Mouse (Mus musculus): ENCODE data around the gene Cpn1. TPM values are rescaled to one million over a fixed set of nuclear protein-coding genes. Genes with fewer than 3 reads are reported as not detected.

The Cpn1 gene
- polyA plus RNA-seq, 1 experiment from 2014 or later = 5.0 TPM

- Histone ChIP-seq H3K36me3 (ENCODE audit: insufficient read depth, low read length) (no peaks in the 10 kb centered on the region), H3K27me3 (replicated peaks; ENCODE audit: insufficient read depth, low read length) (no peaks in the 10 kb centered on the region), H3K9ac (replicated peaks; ENCODE audit: low read depth) (no peak overlapping the region), H3K4me3 (ENCODE audit: low read depth, low read length) (no peak overlapping the region), H3K4me2 (replicated peaks; ENCODE audit: low read depth, low read length) (no peak overlapping the region), H3K4me1 (ENCODE audit: insufficient read depth, low read depth, low read length) (no peaks in the 10 kb centered on the region), H3K9me3 (ENCODE audit: low read length) (no peaks in the 10 kb centered on the region), H3K27ac (ENCODE audit: low read length) (no peak overlapping the region)
- 48% methylated on average over 7 of the region's 7 CpGs for WGBS
- DNase-seq (ENCODE audit: low spot score) (no peak), ATAC-seq (peak; percentile 25)
- TF ChIP-seq CTCF (IDR thresholded peaks at IDR 0.05) (no peak), EP300 (IDR thresholded peaks at IDR 0.05) (no peak)
Measured at GRCm38 (mm10) chr19:43995427-43995826, 9.1 kb upstream of the Cpn1 start.

- DNase-seq (ENCODE audit: low spot score) = no peak
- Histone ChIP-seq H3K9me3 (ENCODE audit: low read length) (no peaks in the 10 kb centered on the region), H3K4me2 (replicated peaks; ENCODE audit: low read depth, low read length) (no peak overlapping the region), H3K27me3 (replicated peaks; ENCODE audit: insufficient read depth, low read length) (no peaks in the 10 kb centered on the region), H3K36me3 (ENCODE audit: insufficient read depth, low read length) (no peaks in the 10 kb centered on the region), H3K4me3 (ENCODE audit: low read depth, low read length) (no peak overlapping the region), H3K27ac (ENCODE audit: low read length) (no peak overlapping the region), H3K9ac (replicated peaks; ENCODE audit: low read depth) (no peak overlapping the region), H3K4me1 (ENCODE audit: insufficient read depth, low read depth, low read length) (no peaks in the 10 kb centered on the region)
- ATAC-seq = no peak
- WGBS = 60% methylated on average over 4 of the region's 4 CpGs
- TF ChIP-seq EP300 (IDR thresholded peaks at IDR 0.05) = no peak
- TF ChIP-seq CTCF (IDR thresholded peaks at IDR 0.05) = no peak
Measured at GRCm38 (mm10) chr19:43992464-43992863, 6.1 kb upstream of the Cpn1 start.

GRCm38 (mm10) chr19:43990362-43990761 is 4.0 kb upstream of the Cpn1 start:
- 87% methylated on average over 8 of the region's 8 CpGs for WGBS
- Histone ChIP-seq H3K9me3 (ENCODE audit: low read length) (no peaks in the 10 kb centered on the region), H3K4me1 (ENCODE audit: insufficient read depth, low read depth, low read length) (no peaks in the 10 kb centered on the region), H3K27me3 (replicated peaks; ENCODE audit: insufficient read depth, low read length) (no peaks in the 10 kb centered on the region), H3K4me3 (ENCODE audit: low read depth, low read length) (no peak overlapping the region), H3K4me2 (replicated peaks; ENCODE audit: low read depth, low read length) (no peak overlapping the region), H3K36me3 (ENCODE audit: insufficient read depth, low read length) (no peaks in the 10 kb centered on the region), H3K9ac (replicated peaks; ENCODE audit: low read depth) (no peak overlapping the region), H3K27ac (ENCODE audit: low read length) (no peak overlapping the region)
- ATAC-seq = no peak
- TF ChIP-seq EP300 (IDR thresholded peaks at IDR 0.05) = no peak
- TF ChIP-seq CTCF (IDR thresholded peaks at IDR 0.05) = no peak
- DNase-seq (ENCODE audit: low spot score) = no peak

- Histone ChIP-seq H3K27me3 (replicated peaks; ENCODE audit: insufficient read depth, low read length) (no peaks in the 10 kb centered on the region), H3K4me3 (ENCODE audit: low read depth, low read length) (no peak overlapping the region), H3K4me2 (replicated peaks; ENCODE audit: low read depth, low read length) (no peak overlapping the region), H3K9ac (replicated peaks; ENCODE audit: low read depth) (no peak overlapping the region), H3K27ac (ENCODE audit: low read length) (no peak overlapping the region), H3K9me3 (ENCODE audit: low read length) (no peaks in the 10 kb centered on the region), H3K36me3 (ENCODE audit: insufficient read depth, low read length) (no peaks in the 10 kb centered on the region), H3K4me1 (ENCODE audit: insufficient read depth, low read depth, low read length) (no peaks in the 10 kb centered on the region)
- ATAC-seq (no peak), DNase-seq (ENCODE audit: low spot score) (no peak)
- WGBS = 79% methylated on average over 5 of the region's 5 CpGs
- TF ChIP-seq CTCF (IDR thresholded peaks at IDR 0.05) = no peak
- TF ChIP-seq EP300 (IDR thresholded peaks at IDR 0.05) = no peak
Measured at GRCm38 (mm10) chr19:43981992-43982391, 4.4 kb downstream of the Cpn1 start.

- ATAC-seq = no peak
- no peak for TF ChIP-seq EP300 (IDR thresholded peaks at IDR 0.05)
- TF ChIP-seq CTCF (IDR thresholded peaks at IDR 0.05) = no peak
- no peaks in the 10 kb centered on the region for H3K4me1 ChIP-seq (ENCODE audit: insufficient read depth, low read depth, low read length)
- H3K27me3 ChIP-seq (replicated peaks; ENCODE audit: insufficient read depth, low read length) = no peaks in the 10 kb centered on the region
- DNase-seq (ENCODE audit: low spot score) = no peak
- 90% methylated on average over 17 of the region's 17 CpGs for WGBS
- H3K9ac ChIP-seq (replicated peaks; ENCODE audit: low read depth) = no peak overlapping the region
- H3K4me2 ChIP-seq (replicated peaks; ENCODE audit: low read depth, low read length) = no peak overlapping the region
- no peaks in the 10 kb centered on the region for H3K9me3 ChIP-seq (ENCODE audit: low read length)
- H3K4me3 ChIP-seq (ENCODE audit: low read depth, low read length) = no peak overlapping the region
- H3K36me3 ChIP-seq (ENCODE audit: insufficient read depth, low read length) = no peaks in the 10 kb centered on the region
- no peak overlapping the region for H3K27ac ChIP-seq (ENCODE audit: low read length)
Measured at GRCm38 (mm10) chr19:43980711-43981110, 5.6 kb downstream of the Cpn1 start.

- no peak overlapping the region for H3K4me3 ChIP-seq (ENCODE audit: low read depth, low read length)
- no peak overlapping the region for H3K27ac ChIP-seq (ENCODE audit: low read length)
- WGBS = 78% methylated on average over 3 of the region's 3 CpGs
- no peak overlapping the region for H3K9ac ChIP-seq (replicated peaks; ENCODE audit: low read depth)
- no peaks in the 10 kb centered on the region for H3K27me3 ChIP-seq (replicated peaks; ENCODE audit: insufficient read depth, low read length)
- no peaks in the 10 kb centered on the region for H3K9me3 ChIP-seq (ENCODE audit: low read length)
- DNase-seq (ENCODE audit: low spot score) = no peak
- TF ChIP-seq CTCF (IDR thresholded peaks at IDR 0.05) (no peak), EP300 (IDR thresholded peaks at IDR 0.05) (no peak)
- no peak for ATAC-seq
- no peaks in the 10 kb centered on the region for H3K4me1 ChIP-seq (ENCODE audit: insufficient read depth, low read depth, low read length)
- H3K4me2 ChIP-seq (replicated peaks; ENCODE audit: low read depth, low read length) = no peak overlapping the region
- H3K36me3 ChIP-seq (ENCODE audit: insufficient read depth, low read length) = no peaks in the 10 kb centered on the region
Measured at GRCm38 (mm10) chr19:43977799-43978198, 8.6 kb downstream of the Cpn1 start.

- Histone ChIP-seq H3K27me3 (replicated peaks; ENCODE audit: insufficient read depth, low read length) (no peaks in the 10 kb centered on the region), H3K4me3 (ENCODE audit: low read depth, low read length) (no peak overlapping the region), H3K9ac (replicated peaks; ENCODE audit: low read depth) (no peak overlapping the region), H3K9me3 (ENCODE audit: low read length) (no peaks in the 10 kb centered on the region), H3K27ac (ENCODE audit: low read length) (no peak overlapping the region), H3K4me1 (ENCODE audit: insufficient read depth, low read depth, low read length) (no peaks in the 10 kb centered on the region), H3K36me3 (ENCODE audit: insufficient read depth, low read length) (no peaks in the 10 kb centered on the region), H3K4me2 (replicated peaks; ENCODE audit: low read depth, low read length) (no peak overlapping the region)
- TF ChIP-seq CTCF (IDR thresholded peaks at IDR 0.05) = no peak
- no peak for TF ChIP-seq EP300 (IDR thresholded peaks at IDR 0.05)
- peak; percentile 43 for DNase-seq (ENCODE audit: low spot score)
- peak; percentile 53 for ATAC-seq
- 40% methylated on average over 6 of the region's 6 CpGs for WGBS
Measured at GRCm38 (mm10) chr19:43976661-43977060, 9.7 kb downstream of the Cpn1 start.

Measured in lung, postnatal 0 days (tissue).